Mouse (Mus musculus) kidney, postnatal 36 days (tissue): ENCODE measurements around the gene Psmd13.
"Not testable (repeated sequence)": the region's sequence is repeated elsewhere in the genome, so short reads cannot be mapped to it uniquely, and the experiment has no call there.

Source experiments
- DNase-seq, 2 experiments: peaks; one replicate each; pipeline ENCODE4 v3.0.0; 2021 to 2022; ENCODE audit warnings: mixed read lengths in 2 of 2

Gene Psmd13

GRCm38 (mm10) chr7:140856785-140857549 is 24.8 kb upstream of the Psmd13 start, which contains the start of gene Ric8a:
Gene Ric8a, plus strand, starts transcription at chr7:140856957.
- DNase-seq: peak; percentile 93 to 94

GRCm38 (mm10) chr7:140857550-140858505 is 23.9 kb upstream of the Psmd13 start, which contains the start of gene Bet1l:
Gene Bet1l, minus strand, starts transcription at chr7:140857577.
- DNase-seq: no peak

- no peak for DNase-seq
Observed at GRCm38 (mm10) chr7:140858746-140859145, 23.0 kb upstream of the Psmd13 start.

- no peak for DNase-seq
Observed at GRCm38 (mm10) chr7:140859997-140860396, 21.8 kb upstream of the Psmd13 start.

- DNase-seq: no peak
Observed at GRCm38 (mm10) chr7:140860728-140861127, 21.0 kb upstream of the Psmd13 start.

- DNase-seq: no peak
Observed at GRCm38 (mm10) chr7:140864761-140865160, 17.0 kb upstream of the Psmd13 start.

- DNase-seq: no peak
Observed at GRCm38 (mm10) chr7:140874224-140874623, 7.5 kb upstream of the Psmd13 start.

GRCm38 (mm10) chr7:140877364-140877763 is 4.4 kb upstream of the Psmd13 start:
- DNase-seq: no peak

GRCm38 (mm10) chr7:140879355-140879754 is 2.4 kb upstream of the Psmd13 start:
- DNase-seq: no peak

GRCm38 (mm10) chr7:140880419-140880818 is 1.3 kb upstream of the Psmd13 start:
- DNase-seq: peak; percentile 68 to 73

- DNase-seq: peak; percentile 43 to 56
Observed at GRCm38 (mm10) chr7:140880865-140881515, 778 bp upstream of the Psmd13 start.

GRCm38 (mm10) chr7:140882469-140882803 is 668 bp downstream of the Psmd13 start:
- no peak for DNase-seq

GRCm38 (mm10) chr7:140890636-140891035 is 8.9 kb downstream of the Psmd13 start:
- not testable (repeated sequence) for DNase-seq

GRCm38 (mm10) chr7:140894031-140894430 is 12.3 kb downstream of the Psmd13 start:
- DNase-seq: no peak

GRCm38 (mm10) chr7:140894611-140895010 is 12.8 kb downstream of the Psmd13 start:
- peak; percentile 40 to 44 for DNase-seq

- DNase-seq: no peak
Observed at GRCm38 (mm10) chr7:140897863-140898262, 16.1 kb downstream of the Psmd13 start.

GRCm38 (mm10) chr7:140899121-140899520 is 17.4 kb downstream of the Psmd13 start:
- no peak for DNase-seq

- no peak for DNase-seq
Observed at GRCm38 (mm10) chr7:140900220-140900619, 18.5 kb downstream of the Psmd13 start, which contains the start of gene Cox8b. Gene Cox8b, minus strand, starts transcription at chr7:140900446.

- no peak for DNase-seq
Observed at GRCm38 (mm10) chr7:140902036-140902875, 20.5 kb downstream of the Psmd13 start.

- DNase-seq: peak; percentile 78 to 92
Observed at GRCm38 (mm10) chr7:140903212-140903611, 21.4 kb downstream of the Psmd13 start.

GRCm38 (mm10) chr7:140905642-140906081 is 23.9 kb downstream of the Psmd13 start:
- DNase-seq: peak; percentile 54 to 69

- no peak for DNase-seq
Observed at GRCm38 (mm10) chr7:140907131-140907530, 25.4 kb downstream of the Psmd13 start.
